Mouse (Mus musculus): Measurements from ENCODE around the gene Thsd4.
A peak's percentile ranks its signal among the peaks of the same experiment; 100 is the strongest.

Thsd4 gene

DNA sequence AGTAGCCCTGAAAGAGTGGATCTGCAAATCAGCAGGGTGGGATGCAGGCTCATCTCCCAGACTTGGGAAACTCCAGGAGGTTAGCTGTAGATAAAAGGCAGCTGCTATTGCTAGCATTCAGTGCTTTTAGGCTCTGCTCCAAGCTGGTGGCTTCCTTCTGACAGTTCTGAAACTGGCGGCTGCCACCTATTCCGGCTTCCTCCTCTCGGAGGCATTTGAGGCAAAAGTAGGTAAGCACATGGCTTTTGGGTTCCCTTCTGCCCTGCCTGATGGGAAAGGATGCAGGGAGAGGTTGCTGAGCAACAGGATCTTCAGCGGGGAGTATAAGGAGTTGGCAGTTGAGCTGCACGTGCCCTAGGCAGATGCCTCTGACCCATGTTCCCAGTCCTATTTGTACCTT is 65.2 kb downstream of the Thsd4 start:
- ATAC-seq (ENCODE audit: low TSS enrichment), result peak; percentile 53

GRCm38 (mm10) chr9:60454406-60455076 is 67.3 kb downstream of the Thsd4 start:
- no peak for ATAC-seq (ENCODE audit: low TSS enrichment)

DNA sequence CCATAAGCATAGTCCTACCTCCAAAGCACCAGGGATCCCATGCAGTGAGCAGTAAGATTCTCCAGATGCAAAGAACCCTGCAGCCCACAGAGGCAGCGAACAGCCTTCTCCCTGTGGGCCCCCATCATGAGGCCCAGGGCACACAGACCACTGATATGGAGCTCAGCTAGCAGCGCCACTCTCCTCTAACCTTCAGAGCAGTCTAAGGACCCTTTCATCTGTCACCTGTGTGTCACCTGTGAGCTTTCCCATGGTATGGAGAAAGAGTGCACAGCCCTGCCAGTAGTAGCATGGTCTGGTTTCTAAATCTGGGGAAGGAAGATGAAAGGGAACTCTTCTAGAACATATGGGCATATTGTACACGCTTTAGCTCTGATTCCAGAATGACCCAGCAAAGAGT is 72.3 kb downstream of the Thsd4 start:
- ATAC-seq (ENCODE audit: low TSS enrichment), result no peak

- ATAC-seq (ENCODE audit: low TSS enrichment), result no peak
Measured at GRCm38 (mm10) chr9:60445821-60446220, 76.0 kb downstream of the Thsd4 start.

DNA sequence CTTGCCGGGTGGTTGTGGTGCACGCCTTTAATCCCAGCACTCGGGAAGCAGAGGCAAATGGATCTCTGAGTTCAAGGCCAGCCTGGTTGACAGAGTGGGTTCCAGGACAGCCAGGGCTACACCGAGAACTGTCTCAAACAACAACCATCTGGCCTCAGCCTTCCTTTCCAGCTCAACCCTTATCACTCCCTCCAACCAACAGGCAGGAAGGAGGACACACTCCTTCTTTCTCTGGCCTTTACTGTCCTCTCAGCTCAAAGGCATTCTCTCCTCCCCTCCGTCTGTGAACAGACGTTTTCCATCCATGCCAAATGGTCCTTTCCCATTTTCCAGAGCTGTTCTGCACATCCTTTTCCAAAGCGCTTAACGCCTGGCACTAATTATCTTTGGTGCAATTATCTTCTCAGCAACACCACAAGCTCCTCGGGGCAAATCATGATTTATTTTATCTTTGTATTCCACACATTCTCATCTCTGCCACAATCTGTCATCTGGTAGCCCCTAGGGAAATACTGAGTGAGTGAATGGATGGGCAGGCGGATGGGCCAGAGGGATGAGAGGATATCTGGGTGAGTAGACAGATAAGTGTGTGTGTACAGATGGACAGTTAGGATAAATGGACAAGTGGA is 80.5 kb downstream of the Thsd4 start:
- ATAC-seq (ENCODE audit: low TSS enrichment), result no peak

- no peak for ATAC-seq (ENCODE audit: low TSS enrichment)
Measured at GRCm38 (mm10) chr9:60440506-60440905, 81.3 kb downstream of the Thsd4 start.

DNA sequence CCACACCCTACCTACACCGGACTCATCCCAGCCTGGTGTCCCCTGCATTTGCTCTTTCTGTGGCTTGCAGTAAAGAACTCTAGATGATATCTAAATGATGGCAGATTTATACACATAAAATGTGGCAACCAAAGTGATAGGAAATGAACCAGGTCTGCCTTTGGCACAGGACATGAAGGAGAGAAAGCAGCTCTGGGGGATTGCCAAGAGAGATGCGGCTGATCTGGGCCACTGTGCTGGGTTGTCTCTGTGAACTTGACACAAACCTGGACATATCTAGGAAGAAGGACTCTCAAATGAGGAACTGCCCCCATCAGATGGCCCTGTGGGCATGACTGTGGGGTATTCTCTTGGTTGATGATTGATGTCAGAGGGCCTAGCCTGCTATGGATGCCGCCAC is 85.6 kb downstream of the Thsd4 start:
- no peak for ATAC-seq (ENCODE audit: low TSS enrichment)

DNA sequence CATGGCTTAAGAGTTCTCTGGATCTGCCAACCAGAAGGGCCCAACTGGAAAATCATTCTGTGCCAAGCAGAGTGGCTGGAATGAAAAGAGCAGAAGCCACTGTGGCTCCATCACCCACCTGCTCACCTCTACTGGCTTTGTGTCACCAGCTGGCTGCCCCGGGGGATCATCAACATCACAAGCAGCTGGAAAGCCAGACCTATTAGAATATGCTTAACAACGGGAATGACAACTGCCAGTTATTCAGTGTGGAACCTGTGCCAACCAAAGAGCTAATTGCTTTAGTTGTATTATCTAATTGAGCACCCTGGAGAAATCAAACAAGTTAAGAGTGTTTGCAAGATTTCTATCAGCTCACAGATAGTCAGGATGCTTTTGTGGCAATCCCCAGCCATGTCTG is 87.8 kb downstream of the Thsd4 start:
- no peak for ATAC-seq (ENCODE audit: low TSS enrichment)

DNA sequence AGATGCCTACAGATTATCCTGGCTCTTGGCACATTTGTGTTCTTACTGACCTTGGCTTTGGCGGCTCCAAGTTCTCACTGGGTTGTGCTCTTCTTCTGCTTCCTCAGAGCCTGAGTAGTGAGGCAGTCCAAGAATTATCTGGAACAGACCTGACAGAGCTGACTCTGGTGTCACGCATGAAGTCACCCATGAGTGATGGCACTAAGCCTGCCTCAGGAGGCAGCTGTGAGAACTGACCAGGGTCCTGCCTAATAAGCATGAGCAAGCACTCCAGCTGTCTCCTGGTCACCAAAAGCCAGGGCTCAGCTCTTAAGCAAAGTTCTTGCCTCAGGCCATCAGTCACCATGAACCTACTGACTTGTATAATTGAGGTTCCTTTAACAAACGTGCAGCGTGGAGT is 89.9 kb downstream of the Thsd4 start:
- no peak for ATAC-seq (ENCODE audit: low TSS enrichment)

DNA sequence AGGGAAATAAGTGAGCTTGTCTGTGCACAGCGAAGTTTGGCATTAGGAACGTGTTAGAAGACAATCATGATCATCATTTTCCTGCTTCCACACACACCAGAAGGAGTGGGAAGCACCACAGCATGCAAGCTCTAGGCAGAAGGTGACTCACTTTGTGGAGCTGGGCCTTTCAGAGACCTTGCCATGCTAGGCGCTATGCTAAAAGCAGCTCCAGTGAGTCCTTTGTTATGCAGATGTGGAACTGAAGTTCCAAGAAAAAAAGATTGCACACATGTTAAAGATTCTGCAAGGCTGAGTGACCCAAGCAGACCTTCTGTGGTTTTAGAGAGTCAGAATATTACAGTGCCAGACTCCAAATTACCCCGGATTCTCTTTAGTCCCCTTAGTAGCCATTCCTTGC is 91.8 kb downstream of the Thsd4 start:
- peak; percentile 67 for ATAC-seq (ENCODE audit: low TSS enrichment)

DNA sequence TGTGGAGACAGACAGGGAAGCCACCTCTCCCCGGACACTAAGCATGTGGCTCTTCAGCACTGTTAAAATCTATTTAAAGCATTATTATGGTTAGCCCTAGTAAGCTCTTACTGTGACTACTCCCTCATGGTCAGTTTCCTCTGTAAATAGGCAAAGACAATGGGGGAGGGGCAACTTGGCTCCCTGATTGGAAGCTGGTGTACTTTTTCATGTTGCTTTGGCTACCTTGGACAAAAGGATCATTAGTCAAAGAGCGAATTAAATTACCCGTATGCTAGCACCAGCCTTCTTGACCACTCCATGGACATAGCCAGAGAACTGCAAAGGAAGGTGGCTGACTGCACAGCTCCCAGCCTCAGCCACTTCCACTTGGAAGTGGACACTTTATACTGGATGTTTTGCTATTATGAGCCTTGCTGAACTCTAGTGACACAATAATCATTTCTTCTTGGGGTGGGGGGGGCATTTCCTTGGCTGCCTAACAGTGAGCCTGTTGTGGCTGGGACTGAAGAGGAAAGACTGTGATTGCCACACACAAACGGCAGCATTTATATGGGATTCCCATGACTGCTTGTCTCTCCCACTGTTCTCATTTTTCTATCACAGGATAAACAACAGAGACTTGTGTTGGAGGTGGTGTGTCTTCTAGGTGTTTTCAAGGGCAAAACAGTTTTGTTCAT is 107.6 kb downstream of the Thsd4 start:
- no peak for ATAC-seq (ENCODE audit: low TSS enrichment)

GRCm38 (mm10) chr9:60410872-60411635 is 110.8 kb downstream of the Thsd4 start:
- ATAC-seq (ENCODE audit: low TSS enrichment), result no peak

GRCm38 (mm10) chr9:60407374-60407773 is 114.5 kb downstream of the Thsd4 start:
- no peak for ATAC-seq (ENCODE audit: low TSS enrichment)

DNA sequence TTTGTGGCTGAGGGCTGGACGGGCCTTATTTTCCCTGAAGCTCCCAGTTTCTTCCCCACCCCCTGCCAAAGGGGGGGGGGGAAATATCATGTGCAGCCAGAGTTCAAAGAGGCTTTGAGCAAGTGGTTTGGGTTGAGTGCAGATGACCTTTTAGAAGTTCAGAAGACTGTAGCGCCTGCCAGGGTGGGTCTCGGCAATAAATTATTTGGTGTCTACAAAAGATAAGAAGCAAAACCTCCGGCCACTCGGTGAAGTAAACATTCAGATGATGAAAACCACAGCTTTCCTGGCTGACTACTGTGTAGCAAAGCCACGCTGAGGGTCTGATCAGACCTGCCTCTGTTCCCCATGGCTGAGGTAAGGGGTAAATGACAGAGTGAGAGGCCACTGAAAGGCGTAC is 116.1 kb downstream of the Thsd4 start:
- no peak for ATAC-seq (ENCODE audit: low TSS enrichment)

- no peak for ATAC-seq (ENCODE audit: low TSS enrichment)
Measured at GRCm38 (mm10) chr9:60402681-60403080, 119.2 kb downstream of the Thsd4 start.

DNA sequence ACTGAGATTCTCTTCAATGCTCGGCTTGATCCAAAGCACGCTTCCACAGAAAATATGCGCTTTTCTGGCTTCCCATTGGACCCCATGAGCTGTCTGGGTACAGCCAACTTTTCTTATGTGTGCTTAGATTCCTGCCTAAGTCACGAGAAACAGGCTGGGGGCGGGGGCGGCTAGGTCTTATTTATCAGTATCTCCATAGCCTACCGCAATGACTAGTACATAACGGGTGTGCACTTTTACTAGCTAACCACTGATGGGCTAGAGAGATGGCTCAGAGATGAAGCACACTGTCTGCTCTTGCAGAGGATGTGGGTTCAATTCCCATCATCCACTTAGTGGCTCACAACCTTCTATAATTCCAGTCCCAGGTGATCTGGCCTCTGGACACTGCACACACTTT is 121.8 kb downstream of the Thsd4 start:
- no peak for ATAC-seq (ENCODE audit: low TSS enrichment)

- no peak for ATAC-seq (ENCODE audit: low TSS enrichment)
Measured at GRCm38 (mm10) chr9:60398073-60398472, 123.8 kb downstream of the Thsd4 start.

GRCm38 (mm10) chr9:60396096-60396495 is 125.8 kb downstream of the Thsd4 start:
- no peak for ATAC-seq (ENCODE audit: low TSS enrichment)

DNA sequence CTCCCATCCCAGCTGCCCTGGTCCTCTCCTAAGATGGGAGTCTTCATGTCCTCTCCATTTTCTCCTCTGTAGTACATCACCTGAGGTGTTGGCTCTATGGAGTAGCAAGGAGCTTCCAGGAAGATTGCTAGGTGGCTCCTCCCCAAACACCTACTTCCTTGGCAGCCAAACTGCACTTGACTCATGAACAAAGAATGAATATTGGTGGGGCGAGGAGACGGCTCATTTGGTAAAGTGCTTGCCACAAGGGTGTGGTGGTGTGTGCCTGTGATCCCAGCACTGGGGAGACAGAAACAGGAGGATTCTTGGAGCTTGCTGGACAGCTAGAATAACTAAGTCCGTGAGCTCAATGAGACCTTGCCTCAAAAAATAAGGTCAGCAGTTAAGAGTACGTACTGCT is 128.9 kb downstream of the Thsd4 start:
- no peak for ATAC-seq (ENCODE audit: low TSS enrichment)

GRCm38 (mm10) chr9:60384751-60385150 is 137.1 kb downstream of the Thsd4 start:
- ATAC-seq (ENCODE audit: low TSS enrichment), result no peak

DNA sequence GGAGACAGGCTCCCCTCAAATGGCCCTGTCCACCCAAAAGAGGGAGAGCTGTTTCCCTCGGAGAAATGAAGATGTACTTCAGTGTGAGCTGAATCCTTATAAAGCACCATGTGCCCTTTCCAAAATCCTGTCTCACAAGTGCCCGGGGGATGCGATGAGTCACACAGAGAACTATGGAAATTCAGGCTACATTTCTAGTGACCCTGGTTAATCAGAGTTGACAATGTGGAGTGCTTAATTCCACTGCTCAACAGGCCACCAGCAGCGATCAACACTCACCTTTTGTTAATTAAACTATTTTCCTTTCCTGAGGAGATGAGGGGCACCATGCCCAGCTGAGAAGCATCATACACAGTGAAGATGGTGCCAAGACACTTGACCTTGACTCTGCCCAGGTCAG is 138.9 kb downstream of the Thsd4 start:
- ATAC-seq (ENCODE audit: low TSS enrichment), result no peak; the same call in 1 of the 2 replicates

- no peak; the same call in 1 of the 2 replicates for ATAC-seq (ENCODE audit: low TSS enrichment)
Measured at GRCm38 (mm10) chr9:60382526-60382925, 139.3 kb downstream of the Thsd4 start.

Data from frontal cortex, adult (tissue).